ENCODE assay signal across 8 mouse cellular contexts in the genomic region with DNA sequence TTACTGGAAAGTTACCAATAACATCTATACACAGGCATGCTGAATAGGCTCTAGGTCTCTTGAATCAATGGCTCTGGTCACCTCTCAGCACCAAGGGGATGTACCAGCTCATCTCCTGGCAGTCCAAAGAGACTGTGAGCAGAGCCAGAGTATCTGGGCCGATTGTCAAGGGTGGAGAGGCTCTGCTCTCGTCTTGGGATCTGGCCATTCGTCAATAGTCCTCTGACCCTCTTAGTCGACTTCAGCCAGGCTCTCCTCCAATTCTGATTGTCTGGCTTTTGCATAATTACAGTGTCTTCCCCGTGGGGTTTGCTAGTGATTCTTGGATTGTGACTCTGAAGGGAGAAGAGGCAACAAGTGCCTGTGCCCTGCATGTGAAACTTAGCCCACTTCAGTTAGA. TPM values are rescaled to one million over a fixed set of nuclear protein-coding genes. Genes with fewer than 3 reads are reported as not detected.
DNase-seq lines count a peak whose midpoint lies in the region.

No protein-coding gene starts in this region.

- intact Hi-C loops in heart, postnatal 25 days (cut with DNase I): loop anchor here (5.0 kb wide), 2 partner anchors 43 to 47 kb away; a partner anchor contains a TSS
- intact Hi-C loops in left cerebral cortex, postnatal 10 days (cut with DNase I): no loop called here

- DNase-seq in gastrocnemius, adult 18-20 months (ENCODE audit: low spot score): peak; percentile 42
- no peak for DNase-seq in gastrocnemius, postnatal 4 days (ENCODE audit: low spot score in 2 of 2)
- peak; percentile 49 for DNase-seq in adipocyte (ENCODE audit: low spot score)
- DNase-seq in gastrocnemius, postnatal 10 days: peak; percentile 18
- DNase-seq in heart, postnatal 25 days (ENCODE audit: low spot score): peak; percentile 14
- DNase-seq in left cerebral cortex, postnatal 10 days (ENCODE audit: extremely low spot score in 1 of 2, low spot score in 2 of 2): no peak
- DNase-seq in layer of hippocampus, adult 9-10 months (ENCODE audit: low spot score): no peak
- DNase-seq in testis, postnatal 10 days (ENCODE audit: low spot score): no peak

RNA-seq across cellular contexts. Expression of a gene that starts 41.3 kb away (rescaled TPM):
- 10 to 100 TPM; 19.7 to 34.8 TPM for total RNA-seq in gastrocnemius, adult 18-20 months (2021)
- total RNA-seq in gastrocnemius, postnatal 4 days (2021): 1 to 10 TPM; 9.1 to 9.3 TPM
- 10 to 100 TPM; 10.6 to 11.3 TPM for total RNA-seq in gastrocnemius, postnatal 10 days (2021)
- 10 to 100 TPM; 39.5 to 44.0 TPM for total RNA-seq in heart, postnatal 25 days (2021)
- total RNA-seq in left cerebral cortex, postnatal 10 days (2021): 10 to 100 TPM; 20.8 to 22.8 TPM

Comparison
In these comparisons a context has a peak if more than half of its experiments do, and no peak if none do; other contexts are left out.
1. DNase-seq: peak in gastrocnemius, adult 18-20 months (single experiment), adipocyte (single experiment), gastrocnemius, postnatal 10 days (single experiment) and heart, postnatal 25 days (single experiment); none in gastrocnemius, postnatal 4 days (0 of 2), left cerebral cortex, postnatal 10 days (0 of 2), layer of hippocampus, adult 9-10 months (single experiment) and testis, postnatal 10 days (single experiment).